Mouse (Mus musculus) urinary bladder, adult 2 months (tissue): ENCODE measurements around the gene Ago4. TPM values are rescaled to one million over a fixed set of nuclear protein-coding genes. Genes with fewer than 3 reads are reported as not detected.
"Not testable (repeated sequence)": the region's sequence is repeated elsewhere in the genome, so short reads cannot be mapped to it uniquely, and the experiment has no call there.

ENCODE experiments used
- DNase-seq: peaks from one replicate; pipeline ENCODE4 v3.0.0; 2022; ENCODE audit warnings: low spot score
- polyA plus RNA-seq: library from polyadenylated mRNA; depleted of rRNA; stranded (reverse); fragments of >200 nt; gene quantifications from 2 replicates; pipeline ENCODE4 v1.2.3, GENCODE M21; 2012; rRNA removed

The Ago4 gene
- 4.8 and 5.3 TPM in 2 replicates for polyA plus RNA-seq

DNA sequence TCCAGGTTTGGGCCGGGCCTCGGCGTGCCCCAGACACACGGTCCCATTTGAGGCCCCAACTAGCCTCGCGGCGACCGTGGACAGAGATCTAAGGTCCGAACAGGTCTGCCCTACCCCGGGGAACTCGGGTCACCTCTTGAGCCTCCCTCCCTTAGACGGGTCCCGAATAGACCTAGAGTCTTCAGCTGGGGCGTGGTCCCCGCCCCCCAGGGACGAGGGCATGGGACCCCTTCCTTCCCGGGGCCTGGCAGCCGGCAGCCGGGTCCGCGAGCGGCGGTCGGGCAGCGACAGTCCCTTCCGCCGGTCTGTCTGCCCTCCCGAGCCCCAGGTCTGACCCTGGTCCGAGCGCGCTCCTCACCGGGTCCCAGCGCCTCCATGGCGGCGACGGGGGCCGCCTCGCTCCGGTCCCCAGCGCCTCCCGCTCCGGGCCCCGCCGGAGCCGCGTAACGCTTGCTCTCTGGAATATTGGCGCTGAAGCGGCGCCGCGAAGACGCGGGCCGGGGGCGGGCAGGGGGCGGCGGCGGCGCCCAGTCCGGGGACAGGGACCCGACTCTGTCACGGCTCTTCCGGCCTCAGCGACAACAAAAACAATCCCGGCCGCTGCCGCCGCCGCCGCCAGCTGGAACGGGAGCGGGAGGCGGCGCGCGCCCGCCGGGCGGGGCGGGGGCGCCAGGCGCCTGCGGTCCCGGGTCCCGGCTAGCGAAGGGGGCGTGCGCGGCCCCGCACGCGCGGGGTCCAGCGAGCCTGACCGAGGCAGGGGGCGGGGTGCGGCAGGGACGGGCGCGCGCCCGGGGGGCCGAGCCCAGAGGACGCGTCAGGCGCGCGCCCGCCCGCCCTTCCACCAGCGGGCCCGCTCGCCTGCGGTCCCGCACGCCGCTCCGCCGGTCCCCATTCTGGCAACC is at the start of gene Ago4:
Gene Ago4, minus strand, starts transcription at position 646 of the 902 bp plus-strand sequence.
- DNase-seq = peak; percentile 49

DNA sequence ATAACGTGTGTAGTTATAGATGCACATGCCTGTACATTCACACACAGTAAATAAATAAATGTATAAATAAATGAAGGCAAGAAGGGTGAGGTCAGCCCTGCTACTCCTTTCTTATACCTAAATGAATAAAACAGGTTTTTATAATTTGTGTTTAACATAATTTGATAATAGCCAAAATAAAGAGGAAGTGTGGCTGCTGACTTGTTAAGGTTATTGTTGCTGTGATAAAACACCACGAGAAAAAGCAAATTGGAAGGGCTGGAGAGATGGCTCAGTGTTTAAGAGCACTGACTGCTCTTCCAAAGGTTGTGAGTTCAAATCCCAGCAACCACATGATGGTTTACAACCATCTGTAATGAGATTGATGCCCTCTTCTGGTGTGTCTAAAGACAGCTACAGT is 45.8 kb upstream of the Ago4 start:
- DNase-seq = no peak

DNA sequence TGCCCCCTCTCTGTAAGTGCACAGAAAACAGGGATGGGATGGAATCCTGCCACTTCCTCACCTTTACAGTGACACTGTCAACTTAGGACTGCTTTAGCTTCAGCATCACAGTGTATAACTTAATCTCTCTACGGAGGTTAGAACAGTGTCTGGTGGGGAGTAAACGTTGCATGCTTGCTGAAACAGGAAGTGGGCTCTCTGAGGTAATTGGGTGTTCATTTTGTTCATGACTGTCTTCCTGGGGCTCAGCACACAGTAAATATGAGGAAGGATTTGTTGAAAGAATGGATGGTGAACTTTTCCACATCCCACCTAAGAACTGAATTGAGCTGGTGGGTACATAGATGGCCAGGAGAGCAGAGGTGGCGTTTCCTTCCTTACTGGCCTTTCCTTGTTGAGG is 44.6 kb upstream of the Ago4 start:
- no peak for DNase-seq

DNA sequence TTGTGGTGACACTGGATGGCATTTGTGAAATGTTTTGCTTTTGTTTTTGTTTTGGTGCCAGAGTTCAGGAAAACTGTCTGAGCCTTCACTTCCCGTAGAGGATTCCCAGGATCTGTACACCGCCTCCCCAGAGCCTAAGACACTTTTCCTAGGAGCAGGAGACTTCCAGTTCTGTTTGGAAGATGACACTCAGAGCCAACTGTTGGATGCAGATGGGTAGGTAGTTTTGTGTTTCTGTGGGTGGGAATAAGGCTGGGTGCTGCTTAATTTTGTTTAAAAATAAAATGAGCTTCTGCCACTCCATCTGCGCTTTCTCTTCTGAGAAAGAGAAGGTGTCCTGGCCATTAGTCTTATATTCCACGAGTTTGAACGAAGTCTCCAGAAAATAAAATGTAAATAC is 43.0 kb upstream of the Ago4 start:
- DNase-seq = no peak

DNA sequence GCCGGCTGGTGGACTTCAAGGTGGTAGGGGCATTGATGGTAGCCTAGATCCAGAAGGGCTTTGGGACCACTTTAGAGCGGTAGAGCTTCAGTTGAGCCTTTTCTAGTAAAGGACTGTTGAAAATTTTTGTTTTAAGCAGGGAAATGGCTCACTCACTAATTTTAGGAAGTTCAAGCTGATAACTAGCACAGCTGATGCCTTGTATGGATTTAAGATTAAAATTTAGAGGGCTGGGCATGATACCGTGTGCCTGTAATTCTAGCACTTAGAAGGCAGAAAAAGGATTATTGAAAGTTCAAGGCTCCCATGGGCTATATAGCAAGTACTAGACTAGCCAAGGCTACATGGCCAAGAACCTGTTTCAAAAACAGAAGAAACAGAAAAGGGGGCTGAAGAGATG is 36.5 kb upstream of the Ago4 start:
- no peak for DNase-seq

DNA sequence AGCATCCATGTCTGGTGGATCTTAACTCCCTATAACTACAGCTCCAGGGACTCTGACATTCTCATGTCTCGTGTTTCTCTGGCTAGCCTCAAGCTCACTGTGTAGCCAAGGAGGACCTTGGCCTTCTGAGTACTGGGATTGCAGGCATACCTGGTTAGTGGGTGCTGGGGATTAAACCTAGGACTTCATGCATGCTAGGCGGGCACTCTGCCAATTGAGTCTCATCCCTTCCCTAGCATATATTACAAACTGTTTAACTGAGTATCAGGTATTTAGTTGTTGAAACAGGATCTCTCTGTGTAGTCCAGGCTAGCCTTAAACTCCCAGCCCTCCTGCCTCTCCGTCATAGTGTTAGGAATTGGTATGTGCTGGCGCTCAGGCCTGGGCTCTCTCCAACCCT is 34.0 kb upstream of the Ago4 start:
- no peak for DNase-seq

DNA sequence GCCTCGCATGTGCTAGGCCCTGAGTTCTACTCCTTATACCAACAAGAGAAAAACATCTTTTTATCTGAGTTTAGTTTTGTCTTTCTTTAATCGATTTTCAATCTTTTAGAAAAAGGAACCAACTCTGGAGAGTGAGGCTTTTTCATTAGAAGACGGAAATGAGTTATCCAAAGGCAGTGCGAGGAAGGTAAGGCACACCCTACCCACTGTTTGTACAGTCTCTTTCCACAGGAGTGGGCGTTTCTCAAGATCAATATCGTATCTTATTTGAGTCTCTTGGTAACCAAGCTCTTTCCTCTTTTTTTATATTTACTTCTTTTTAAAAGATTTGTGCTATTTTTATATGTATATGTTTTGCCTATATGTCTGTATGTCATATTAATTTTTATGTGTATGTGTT is 30.5 kb upstream of the Ago4 start:
- DNase-seq = no peak

DNA sequence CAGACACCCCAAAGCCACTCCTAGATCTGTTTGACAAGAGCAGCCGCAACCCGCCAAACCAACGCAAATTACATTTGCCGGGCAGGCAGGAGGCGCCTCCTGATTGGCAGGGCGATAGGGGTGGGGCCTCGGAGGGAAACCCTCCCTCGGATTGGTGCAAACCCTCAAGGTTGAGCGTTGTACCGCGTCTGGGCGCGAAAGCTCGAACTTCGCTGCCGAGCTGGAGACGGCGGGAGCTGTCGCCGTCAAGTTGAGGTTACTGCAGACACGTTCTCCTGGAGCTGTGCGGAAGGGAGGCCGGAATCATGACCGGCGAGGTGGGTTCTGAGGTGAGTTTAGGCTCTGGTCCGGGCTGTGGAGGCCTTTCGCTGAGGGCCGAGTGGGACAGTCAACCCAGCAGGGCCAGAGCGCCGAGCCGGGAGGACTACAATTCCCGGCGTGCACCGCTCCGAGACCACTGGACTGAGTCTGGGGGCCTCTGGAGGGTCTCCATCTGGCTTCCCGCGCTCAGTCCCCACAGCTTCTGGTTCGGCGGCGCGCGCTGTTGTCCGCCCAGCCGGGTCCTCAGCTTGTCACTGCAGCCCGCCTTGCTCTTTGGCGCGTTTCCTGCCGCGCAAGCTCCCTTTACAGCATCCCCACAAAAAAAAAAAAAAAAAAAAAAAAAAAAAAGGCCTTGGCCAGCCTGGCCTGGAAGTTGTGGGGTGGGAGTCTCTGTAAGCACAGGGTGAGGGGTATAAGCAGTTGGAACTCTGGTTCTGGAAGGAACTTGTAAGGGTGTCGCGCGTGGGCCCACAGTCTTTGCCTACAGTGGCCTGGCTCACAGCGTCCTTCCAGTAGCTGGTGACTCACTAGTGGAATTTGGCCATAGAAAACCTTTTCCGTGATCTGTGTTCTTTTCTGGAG is 23.8 kb upstream of the Ago4 start, which contains the start of gene Clspn:
Gene Clspn, plus strand, starts transcription at position 127 of the 903 bp plus-strand sequence.
- DNase-seq = peak; percentile 63

DNA sequence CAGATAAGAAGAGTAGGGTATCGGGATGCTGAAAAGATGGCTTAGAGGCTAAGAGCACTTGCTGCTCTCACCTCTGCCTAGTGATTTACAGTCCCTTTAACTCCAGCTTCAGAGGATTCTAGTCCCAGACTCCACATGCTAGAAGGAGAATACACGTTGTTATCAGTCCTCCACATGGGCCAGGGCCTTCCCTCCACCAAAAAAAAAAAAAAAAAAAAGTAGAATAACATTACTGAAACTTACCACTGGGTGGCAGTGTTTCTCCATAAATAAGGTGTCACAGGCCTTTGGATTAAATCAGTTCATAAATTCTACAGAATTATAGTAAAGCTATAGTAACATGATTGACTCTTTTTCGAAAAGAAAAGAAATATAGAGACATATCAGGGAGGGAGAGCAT is 21.2 kb upstream of the Ago4 start:
- DNase-seq = no peak

DNA sequence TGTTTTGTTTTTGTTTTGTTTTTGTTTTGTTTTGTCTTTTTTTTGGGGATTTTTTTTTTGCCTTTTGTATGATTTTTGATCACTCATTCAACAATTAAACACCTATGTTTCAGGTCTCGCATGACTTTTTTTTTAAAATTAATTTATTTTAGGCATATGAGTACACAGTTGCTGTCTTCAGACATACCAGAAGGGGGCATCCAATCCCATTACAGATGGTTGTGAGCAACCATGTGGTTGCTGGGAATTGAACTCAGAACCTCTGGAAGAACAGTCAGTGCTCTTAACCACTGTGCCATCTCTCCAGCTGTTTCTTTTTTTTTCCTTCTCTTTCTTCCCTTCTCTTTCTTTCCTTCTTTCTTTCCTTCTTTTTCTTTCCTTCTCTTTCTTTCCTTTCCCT is 20.4 kb upstream of the Ago4 start:
- DNase-seq = no peak

DNA sequence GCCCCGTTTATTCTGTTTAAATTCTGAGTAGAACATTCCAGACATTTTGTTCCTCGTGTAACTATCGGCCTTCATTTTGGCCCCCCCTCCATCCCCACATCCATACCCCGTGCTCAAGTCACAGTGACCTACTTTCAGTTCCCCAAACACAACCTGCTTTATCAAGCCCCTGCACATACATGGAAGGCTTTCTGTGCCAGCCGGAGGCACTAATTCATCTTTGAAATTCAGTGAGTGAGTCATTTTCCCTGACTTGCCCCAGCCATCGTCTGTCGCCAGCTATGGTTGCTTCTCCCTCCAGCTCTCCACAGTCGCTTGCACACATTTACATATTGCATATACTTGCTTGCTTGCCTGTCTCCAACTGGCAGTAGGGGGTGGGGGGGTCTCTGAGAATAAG is 19.8 kb upstream of the Ago4 start:
- DNase-seq = no peak

DNA sequence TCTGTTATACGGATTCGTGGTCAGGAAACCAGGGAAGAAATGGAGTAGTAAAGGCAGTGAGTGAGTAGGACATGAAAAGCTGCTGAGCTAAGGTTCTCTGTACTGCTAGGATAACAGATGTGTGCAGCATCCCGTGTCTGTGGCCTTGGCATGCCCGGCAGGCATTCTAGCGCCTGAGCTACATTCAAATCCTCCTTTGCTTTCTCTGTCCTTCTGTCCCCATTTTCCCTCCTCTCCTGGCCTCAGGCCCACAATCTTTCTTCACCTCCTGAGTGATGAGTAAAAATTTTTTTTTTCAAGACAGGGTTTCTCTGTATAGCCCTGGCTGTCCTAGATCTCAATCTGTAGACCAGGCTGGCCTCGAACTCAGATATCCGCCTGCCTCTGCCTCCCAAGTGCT is 18.9 kb upstream of the Ago4 start:
- no peak for DNase-seq

DNA sequence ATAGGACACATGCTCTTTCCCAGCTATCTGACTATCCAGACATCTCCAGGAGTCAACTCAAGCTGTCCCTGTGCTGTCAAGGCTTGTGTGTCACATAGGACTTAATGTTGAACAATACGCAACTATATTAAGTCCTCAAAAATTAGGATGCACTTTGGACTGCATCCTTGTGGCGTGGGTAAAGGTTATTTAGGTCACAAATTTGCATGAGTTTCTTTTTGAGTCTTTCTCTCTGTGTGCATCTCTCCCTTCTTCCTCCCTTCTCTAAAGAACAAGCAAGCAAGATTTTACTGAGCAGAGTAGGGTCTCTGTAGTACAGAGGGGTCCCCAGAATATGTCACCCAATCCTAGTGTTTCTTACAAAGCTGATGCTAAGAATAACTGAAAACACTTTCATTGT is 12.9 kb upstream of the Ago4 start:
- no peak for DNase-seq

DNA sequence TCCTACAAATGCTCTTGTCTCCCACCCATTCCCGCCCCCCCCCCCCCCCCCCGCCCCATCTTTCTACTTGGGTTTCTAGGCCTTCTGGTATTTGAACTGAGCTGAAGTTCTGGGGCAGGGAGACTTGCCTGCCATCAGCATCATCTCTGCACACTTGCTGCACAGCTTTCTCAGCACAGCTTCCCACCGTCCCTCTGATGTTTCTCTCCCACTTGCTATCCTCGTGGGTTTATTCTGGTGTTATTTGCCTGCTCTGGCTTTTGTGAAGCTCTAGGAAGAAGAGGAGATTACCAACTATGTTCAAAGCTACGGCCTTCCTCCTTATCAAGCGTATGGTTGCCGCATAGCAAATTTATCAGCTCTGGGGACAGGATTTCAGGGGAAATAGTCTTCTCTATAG is 12.4 kb upstream of the Ago4 start:
- DNase-seq = no peak

DNA sequence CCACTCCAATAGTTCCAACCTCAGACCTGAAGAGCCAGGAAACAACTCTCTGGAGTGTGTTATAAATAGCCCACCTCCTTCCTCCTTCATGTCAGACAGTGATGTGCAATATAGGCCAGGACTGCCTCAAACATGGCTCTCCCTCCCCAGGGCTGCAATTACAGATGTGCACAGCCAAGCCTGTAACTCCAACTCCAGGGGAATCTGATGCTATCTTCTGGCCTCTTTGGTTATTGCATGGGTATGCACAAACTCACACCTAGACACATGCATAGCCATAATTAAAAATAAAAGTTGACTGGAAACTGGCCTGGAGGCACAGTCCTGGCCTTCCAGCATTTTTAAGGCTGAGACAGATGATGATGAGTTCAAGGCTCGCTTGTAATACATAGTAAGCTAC is 11.7 kb upstream of the Ago4 start:
- DNase-seq = no peak

DNA sequence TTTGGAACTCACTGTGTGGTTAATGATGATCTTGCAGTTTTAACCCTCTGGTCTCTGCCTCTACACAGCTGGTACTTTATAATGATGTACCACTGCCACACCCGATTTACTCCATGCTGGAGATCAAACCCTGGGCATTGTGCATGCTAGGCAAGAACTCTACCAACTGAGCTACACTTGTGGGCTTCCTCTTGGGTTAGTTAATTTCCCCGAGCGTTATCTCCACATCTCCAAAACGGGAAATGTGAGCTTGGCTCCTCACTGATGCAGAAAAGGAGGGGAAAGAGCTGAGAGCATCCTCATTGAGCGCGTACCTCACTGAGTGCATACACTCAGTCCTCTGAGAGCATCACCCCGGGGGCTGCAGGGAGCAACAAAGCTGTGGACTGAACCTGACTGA is 9.6 kb upstream of the Ago4 start:
- no peak for DNase-seq

DNA sequence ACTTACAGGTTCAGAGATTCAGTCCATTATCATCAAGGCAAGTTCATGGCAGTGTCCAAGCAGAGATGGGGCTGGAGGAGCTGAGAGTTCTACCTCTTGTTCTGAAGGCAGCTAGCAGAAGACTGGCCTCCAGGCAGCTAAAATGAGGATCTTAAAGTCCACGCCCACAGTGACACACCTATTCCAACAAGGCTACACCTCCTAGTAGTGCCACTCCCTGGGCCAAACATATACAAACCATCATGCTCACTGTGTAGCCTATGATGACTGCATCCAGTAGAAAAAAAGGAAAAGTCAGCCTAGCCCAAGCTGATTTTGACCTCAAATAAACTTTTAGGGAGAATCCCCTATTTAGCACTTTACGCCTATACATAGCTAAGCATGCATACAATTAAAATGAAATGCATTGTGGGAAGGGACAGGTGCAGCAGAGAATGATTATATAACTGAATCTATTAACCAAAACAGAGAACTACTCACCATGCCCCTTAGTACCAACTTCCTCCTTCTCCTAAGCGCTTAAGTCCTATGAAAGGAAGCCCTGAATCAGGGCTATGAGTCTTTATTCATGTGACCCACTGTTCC is 7.3 kb upstream of the Ago4 start:
- DNase-seq = no peak

DNA sequence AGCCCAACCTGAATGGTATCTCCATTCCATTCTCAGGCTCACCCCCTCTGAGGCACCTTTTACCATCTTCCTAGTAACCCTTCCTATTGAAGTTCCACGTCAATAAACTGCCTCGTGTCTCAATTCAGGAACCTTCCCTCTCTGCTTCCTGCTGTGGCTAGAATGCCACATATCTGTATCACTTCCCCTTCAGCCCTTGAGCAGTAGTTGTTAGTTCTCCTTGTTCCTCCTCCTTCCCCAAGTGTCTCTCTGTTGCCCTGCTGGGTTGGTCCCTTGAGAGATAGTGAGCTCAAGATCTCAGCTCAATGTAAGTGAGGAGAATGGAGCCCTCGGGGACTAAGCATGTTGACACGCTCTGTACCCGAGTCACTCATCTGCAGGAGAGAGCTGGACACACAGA is 3.6 kb upstream of the Ago4 start:
- DNase-seq = no peak

DNA sequence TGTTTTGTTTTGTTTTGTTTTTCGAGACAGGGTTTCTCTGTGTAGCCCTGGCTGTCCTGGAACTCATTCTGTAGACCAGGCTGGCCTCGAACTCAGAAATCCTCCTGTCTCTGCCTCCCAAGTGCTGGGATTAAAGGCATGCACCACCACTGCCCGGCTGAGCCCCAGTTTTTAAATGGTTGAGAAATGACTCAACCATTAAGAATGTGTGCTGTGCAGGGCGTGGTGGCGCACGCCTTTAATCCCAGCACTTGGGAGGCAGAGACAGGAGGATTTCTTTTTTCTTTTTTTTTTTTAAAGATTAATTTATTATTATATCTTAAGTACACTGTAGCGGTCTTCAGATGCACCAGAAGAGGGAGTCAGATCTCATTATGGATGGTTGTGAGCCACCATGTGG is 2.4 kb upstream of the Ago4 start:
- not testable (repeated sequence) for DNase-seq

DNA sequence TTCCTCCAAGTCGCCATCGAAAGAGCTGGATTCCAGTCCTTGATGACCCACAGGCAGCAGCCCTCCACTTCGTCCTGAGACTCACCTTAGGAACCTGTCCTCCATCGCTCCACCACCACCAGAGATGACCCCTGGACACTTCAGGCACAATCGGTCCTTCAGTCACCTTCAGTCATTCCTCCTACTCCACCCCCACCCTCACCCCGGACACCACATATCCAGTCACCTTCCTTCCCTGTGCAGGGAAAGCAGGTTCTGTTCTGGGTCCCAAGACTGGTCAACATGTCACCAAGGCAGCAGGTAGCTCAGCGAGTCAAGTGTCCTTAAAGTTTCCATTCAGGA is 428 bp upstream of the Ago4 start:
- no peak for DNase-seq

DNA sequence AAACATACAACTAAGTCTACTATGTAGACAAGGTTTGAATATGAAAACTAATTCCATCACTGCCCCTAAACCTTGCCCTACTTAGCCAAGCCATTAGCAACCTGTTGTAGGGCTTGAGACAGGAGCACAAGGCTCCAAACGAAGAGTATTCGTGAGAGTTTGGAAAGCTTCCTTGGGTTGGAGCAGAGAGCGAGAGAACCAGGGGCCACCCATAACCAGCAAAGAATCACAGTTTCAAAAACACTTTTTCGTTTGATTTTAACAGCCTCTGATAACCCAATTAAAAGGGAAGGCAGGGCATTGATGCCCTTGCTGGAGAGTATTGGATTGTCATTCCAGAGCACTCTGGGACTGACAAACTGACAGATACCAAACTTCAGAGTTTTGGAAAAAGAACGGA is 980 bp downstream of the Ago4 start:
- no peak for DNase-seq

DNA sequence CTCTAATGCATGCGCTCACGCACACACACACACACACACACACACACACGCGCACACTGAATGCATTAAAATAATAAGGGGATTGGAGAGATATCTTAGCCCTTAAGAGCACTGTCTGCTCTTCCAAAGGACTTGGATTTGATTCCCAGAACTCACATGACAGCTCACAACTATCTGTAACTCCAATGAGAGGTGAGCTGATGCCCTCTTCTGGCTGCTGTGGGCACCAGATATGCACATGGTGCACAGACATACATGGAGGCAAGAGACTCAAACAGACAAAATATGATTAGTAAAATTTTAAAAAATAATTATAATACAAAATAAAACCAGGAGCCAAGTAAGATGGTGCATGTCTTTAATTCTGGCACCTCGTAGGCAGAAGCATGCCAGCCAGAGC is 6.4 kb downstream of the Ago4 start:
- DNase-seq = no peak

DNA sequence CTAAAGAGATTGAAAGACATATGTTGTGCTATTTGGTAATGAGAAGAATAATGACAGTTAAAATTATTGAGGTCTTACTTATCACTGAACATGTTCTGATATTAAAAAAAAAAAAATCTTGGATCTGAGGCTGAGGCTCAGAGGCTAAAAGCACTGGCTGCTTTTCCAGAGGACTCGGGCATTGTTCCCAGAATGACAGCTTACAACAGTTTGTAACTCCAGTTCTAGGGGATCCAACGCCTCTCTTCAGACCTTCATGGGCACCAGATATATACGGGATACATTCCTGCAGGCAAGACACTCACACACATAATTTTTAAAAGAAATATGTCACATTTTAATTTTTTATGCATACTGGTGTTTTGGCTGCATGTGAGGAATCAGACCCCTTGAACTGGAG is 7.1 kb downstream of the Ago4 start:
- DNase-seq = no peak
